In genomic region chr16:70337661-70338060, GRCm38 (mm10) we compare ENCODE assay signal across 24 mouse cellular contexts.
"Had no signal": no experiment of that assay in that cellular context is flagged by ENCODE, and none has a peak within 500 bp of the region (broad histone marks: within the 10 kb centered on the region; RNA-seq: fewer than 3 reads in every experiment).

No protein-coding gene starts in this region.

- H3K36me3 ChIP-seq: heart, embryonic 10.5 days; heart, embryonic 12.5 days; hindbrain, embryonic 10.5 days; hindbrain, embryonic 12.5 days; intestine, embryonic 15.5 days; limb, embryonic 13.5 days; limb, embryonic 15.5 days had no signal

- DNase-seq: gastrocnemius, adult 2 months; gastrocnemius, postnatal 10 days; gastrocnemius, postnatal 25 days; heart, adult 18-20 months; heart, postnatal 10 days; heart, postnatal 4 days; kidney, adult 18-20 months; kidney, adult 8-10 months; kidney, postnatal 10 days; kidney, postnatal 25 days; layer of hippocampus, adult 9-11 months; layer of hippocampus, postnatal 36 days; left cerebral cortex, postnatal 4 days had no signal

- H3K9ac ChIP-seq: heart, embryonic 12.5 days; hindbrain, embryonic 12.5 days; hindbrain, embryonic 14.5 days; intestine, embryonic 15.5 days; limb, embryonic 13.5 days; limb, embryonic 15.5 days had no signal

- ATAC-seq: hindbrain, embryonic 16.5 days; inflammation-experienced regulatory T-cells, adult 6 months; intestine, embryonic 15.5 days; intestine, postnatal 0 days had no signal

- H3K4me1 ChIP-seq: heart, embryonic 10.5 days; heart, embryonic 12.5 days; hindbrain, embryonic 10.5 days; hindbrain, embryonic 12.5 days; intestine, embryonic 15.5 days; limb, embryonic 13.5 days; limb, embryonic 15.5 days had no signal

- H3K27ac ChIP-seq: gastrocnemius, adult 2 months; heart, embryonic 10.5 days; hindbrain, embryonic 10.5 days; hindbrain, embryonic 12.5 days; hindbrain, embryonic 14.5 days; intestine, embryonic 15.5 days; limb, embryonic 13.5 days; limb, embryonic 15.5 days had no signal

- H3K9me3 ChIP-seq: heart, embryonic 10.5 days; heart, embryonic 12.5 days; hindbrain, embryonic 10.5 days; hindbrain, embryonic 12.5 days; intestine, embryonic 15.5 days; limb, embryonic 13.5 days; limb, embryonic 15.5 days had no signal

- H3K4me2 ChIP-seq: heart, embryonic 12.5 days; hindbrain, embryonic 12.5 days; hindbrain, embryonic 14.5 days; intestine, embryonic 15.5 days; limb, embryonic 13.5 days; limb, embryonic 15.5 days had no signal

- H3K27me3 ChIP-seq: heart, embryonic 12.5 days; hindbrain, embryonic 12.5 days; intestine, embryonic 15.5 days; limb, embryonic 13.5 days; limb, embryonic 15.5 days had no signal

- H3K4me3 ChIP-seq: gastrocnemius, adult 2 months; heart, embryonic 10.5 days; heart, embryonic 12.5 days; hindbrain, embryonic 10.5 days; hindbrain, embryonic 12.5 days; intestine, embryonic 15.5 days; limb, embryonic 13.5 days; limb, embryonic 15.5 days had no signal
